Mouse (Mus musculus): ENCODE data around the gene Dand5.

DNA sequence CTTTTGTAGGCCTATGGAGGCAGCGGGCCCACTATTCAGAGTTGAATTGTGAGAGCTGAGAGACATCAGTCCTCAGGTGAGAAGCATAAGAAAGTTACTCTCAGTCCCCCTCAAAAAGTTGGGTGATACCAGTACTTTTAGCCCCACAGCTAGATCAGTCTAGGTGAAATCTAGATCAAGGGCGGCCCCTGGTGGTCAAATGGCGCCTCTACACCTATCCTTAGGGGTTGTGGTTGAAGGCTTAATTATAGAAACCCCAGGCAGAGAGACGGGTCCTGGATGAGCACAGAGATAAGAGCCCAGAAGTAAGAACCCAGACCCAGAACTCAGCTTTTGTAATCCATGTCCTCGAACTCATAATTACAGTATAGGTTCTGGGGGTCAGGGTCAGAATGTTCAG lies 9.6 kb downstream of the Dand5 start:
- TF ChIP-seq GATA1 (IDR thresholded peaks at IDR 0.05; ENCODE audit: borderline replicate concordance, low read length): no peak
- peak; percentile 72 for TF ChIP-seq CTCF (IDR thresholded peaks at IDR 0.05; ENCODE audit: low read depth, low read length)
- no peak for TF ChIP-seq TAL1 (conservative IDR thresholded peaks at IDR 0.05; ENCODE audit: low read depth, low read length)
- no peak for TF ChIP-seq POLR2AphosphoS5 (IDR thresholded peaks at IDR 0.05; ENCODE audit: insufficient replicate concordance, low read depth, low read length)

Measured in G1E (cell line).